Mouse (Mus musculus): Measurements from ENCODE around the gene Itgb1bp1. TPM values are rescaled to one million over a fixed set of nuclear protein-coding genes. Genes with fewer than 3 reads are reported as not detected.

Itgb1bp1 gene
- total RNA-seq, 2 experiments from 2014 or later: 40.9 to 49.7 TPM

- intact Hi-C loops (cut with DNase I): loop anchor here (5.0 kb wide), 1 partner anchor 52 kb away; no protein-coding TSS in a partner anchor
- DNase-seq (ENCODE audit: low spot score): no peak
These were observed 76.8 kb downstream of the Itgb1bp1 start for GRCm38 (mm10) chr12:21209273-21209672.

GRCm38 (mm10) chr12:21208172-21208795 lies 77.8 kb downstream of the Itgb1bp1 start:
- no peak for DNase-seq (ENCODE audit: low spot score)
- intact Hi-C loops (cut with DNase I): loop anchor here (5.0 kb wide), 1 partner anchor 51 kb away; no protein-coding TSS in a partner anchor

GRCm38 (mm10) chr12:21207422-21207821 lies 78.7 kb downstream of the Itgb1bp1 start:
- intact Hi-C loops (cut with DNase I): loop anchor here (5.0 kb wide), 1 partner anchor 50 kb away; no protein-coding TSS in a partner anchor
- DNase-seq (ENCODE audit: low spot score): no peak

GRCm38 (mm10) chr12:21205799-21206198 lies 80.3 kb downstream of the Itgb1bp1 start:
- DNase-seq (ENCODE audit: low spot score): no peak
- intact Hi-C loops (cut with DNase I): loop anchor here (5.0 kb wide), 1 partner anchor 48 kb away; no protein-coding TSS in a partner anchor

DNA sequence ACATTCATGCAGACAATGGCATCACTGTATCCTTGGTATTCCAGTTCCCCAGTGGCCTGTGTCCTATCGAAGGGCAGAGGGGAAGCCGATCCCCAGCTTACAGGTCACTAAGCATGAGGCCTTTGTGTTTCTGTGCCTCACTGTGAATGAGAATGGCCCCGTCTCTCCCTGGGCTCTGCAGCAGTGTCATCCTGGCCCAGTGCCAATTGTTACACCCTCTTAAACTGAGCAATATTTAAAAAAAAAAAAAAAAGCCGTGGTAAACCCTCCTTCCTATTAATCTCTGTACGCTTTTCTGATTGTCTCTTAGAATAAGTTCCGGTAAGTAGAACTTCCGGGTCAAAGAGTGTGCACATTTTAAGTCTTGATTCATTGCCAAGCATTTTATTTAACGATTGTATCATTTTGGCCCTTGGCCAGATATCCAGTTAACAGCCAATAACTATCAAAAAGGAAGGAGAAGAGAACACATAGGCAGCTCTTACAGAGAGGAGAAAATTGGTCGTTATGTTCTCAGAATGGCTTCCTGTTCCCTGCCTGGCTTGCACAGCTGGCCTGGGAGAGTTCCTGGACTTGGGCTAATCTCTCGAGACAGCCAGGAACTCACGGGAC lies 81.3 kb downstream of the Itgb1bp1 start:
- peak; percentile 20 for DNase-seq (ENCODE audit: low spot score)
- intact Hi-C loops (cut with DNase I): loop anchor here (5.0 kb wide), 1 partner anchor 48 kb away; no protein-coding TSS in a partner anchor

GRCm38 (mm10) chr12:21201485-21202269 lies 84.4 kb downstream of the Itgb1bp1 start:
- intact Hi-C loops (cut with DNase I): no loop called here
- DNase-seq (ENCODE audit: low spot score): no peak

- DNase-seq (ENCODE audit: low spot score): no peak
- intact Hi-C loops (cut with DNase I): no loop called here
These were observed 85.5 kb downstream of the Itgb1bp1 start for GRCm38 (mm10) chr12:21200613-21201012.

GRCm38 (mm10) chr12:21196420-21196819 lies 89.7 kb downstream of the Itgb1bp1 start:
- intact Hi-C loops (cut with DNase I): no loop called here
- DNase-seq (ENCODE audit: low spot score): no peak

- no peak for DNase-seq (ENCODE audit: low spot score)
- intact Hi-C loops (cut with DNase I): no loop called here
These were observed 90.6 kb downstream of the Itgb1bp1 start for GRCm38 (mm10) chr12:21195497-21195896.

- DNase-seq (ENCODE audit: low spot score): no peak
- intact Hi-C loops (cut with DNase I): no loop called here
These were observed 94.5 kb downstream of the Itgb1bp1 start for GRCm38 (mm10) chr12:21191546-21191945.

Other genes with a start within 250 kb of the Itgb1bp1 start
- 10 to 100 TPM; 33.8 to 34.5 TPM for gene Cpsf3, start 893 bp downstream of the Itgb1bp1 start, total RNA-seq (2021)
- gene Iah1, start 30.1 kb upstream of the Itgb1bp1 start, total RNA-seq (2021): 10 to 100 TPM; 12.6 to 15.7 TPM
- 10 to 100 TPM; 48.9 to 58.5 TPM for gene Adam17, start 87.3 kb upstream of the Itgb1bp1 start, total RNA-seq (2021)
- 10 to 100 TPM; 65.3 to 81.2 TPM for gene Ywhaq, start 131.4 kb upstream of the Itgb1bp1 start, total RNA-seq (2021)

Measured in heart, postnatal 25 days (tissue).